13 mouse cellular contexts compared by ENCODE assay signal in the genomic region with DNA sequence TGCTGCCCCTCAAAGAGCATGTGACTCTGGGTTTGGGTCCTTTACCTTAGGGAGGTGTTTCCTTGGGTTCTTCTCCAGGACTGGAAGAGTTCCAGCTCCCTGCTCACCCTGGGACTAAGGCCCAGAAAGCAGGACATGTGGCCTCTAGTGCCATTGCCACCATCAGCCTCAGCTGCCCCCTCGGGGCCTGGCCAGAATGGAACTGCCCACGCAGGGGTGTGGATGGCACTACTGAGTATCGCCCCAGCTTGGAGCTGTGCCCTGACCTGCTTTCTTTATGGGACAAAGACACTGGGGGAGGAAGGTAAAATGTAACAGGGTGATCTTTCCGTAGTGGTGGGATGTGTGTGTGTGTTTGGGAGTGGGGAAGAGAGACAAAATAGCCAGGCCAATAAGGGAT. TPM values are rescaled to one million over a fixed set of nuclear protein-coding genes. Genes with fewer than 3 reads are reported as not detected.
DNase-seq lines count a peak whose midpoint lies in the region; ATAC-seq lines count a peak whose summit lies in the region.
"Had no signal": no experiment of that assay in that cellular context is flagged by ENCODE, and none has a peak within 500 bp of the region (broad histone marks: within the 10 kb centered on the region; RNA-seq: fewer than 3 reads in every experiment).

No protein-coding gene starts in this region.

- H3K4me2 ChIP-seq in hindbrain, embryonic 16.5 days (ENCODE audit: low read length) = no peak overlapping the region
- H3K4me2 ChIP-seq in heart, embryonic 16.5 days (ENCODE audit: low read depth, low read length) = no peak overlapping the region
- no peak overlapping the region for H3K4me2 ChIP-seq in forebrain, embryonic 14.5 days (ENCODE audit: low read length)
- H3K4me2 ChIP-seq: hindbrain, embryonic 13.5 days; liver, embryonic 13.5 days; midbrain, embryonic 11.5 days had no signal

- peak overlapping the region; percentile 64; the same call in 1 of the 2 replicates for H3K27ac ChIP-seq in hindbrain, embryonic 10.5 days
- no peak overlapping the region for H3K27ac ChIP-seq in hindbrain, embryonic 16.5 days (ENCODE audit: low read depth, low read length)
- H3K27ac ChIP-seq in heart, embryonic 16.5 days (ENCODE audit: low read length) = peak overlapping the region; percentile 82
- H3K27ac ChIP-seq in forebrain, embryonic 14.5 days (ENCODE audit: low read depth, low read length) = no peak overlapping the region
- H3K27ac ChIP-seq: hindbrain, embryonic 13.5 days; liver, embryonic 13.5 days had no signal

- WGBS in hindbrain, embryonic 10.5 days = 84% methylated on average over 4 of the region's 4 CpGs
- 74% methylated on average over 4 of the region's 4 CpGs for WGBS in hindbrain, embryonic 16.5 days
- WGBS in heart, embryonic 16.5 days = 66% methylated on average over 4 of the region's 4 CpGs
- 84% methylated on average over 4 of the region's 4 CpGs for WGBS in forebrain, embryonic 14.5 days

- no peak for ATAC-seq in hindbrain, embryonic 16.5 days
- ATAC-seq in heart, embryonic 16.5 days (replicated peaks; ENCODE audit: extremely low read depth, insufficient read depth, low FRiP score) = no peak
- ATAC-seq in forebrain, embryonic 14.5 days = no peak

- no peaks in the 10 kb centered on the region for H3K36me3 ChIP-seq in hindbrain, embryonic 10.5 days
- H3K36me3 ChIP-seq in hindbrain, embryonic 16.5 days (ENCODE audit: control insufficient read depth, insufficient read depth, low read length) = no peaks in the 10 kb centered on the region
- H3K36me3 ChIP-seq in heart, embryonic 16.5 days (ENCODE audit: control insufficient read depth, insufficient read depth) = peaks cover 6% of the 10 kb centered on the region
- no peaks in the 10 kb centered on the region for H3K36me3 ChIP-seq in forebrain, embryonic 14.5 days (ENCODE audit: control insufficient read depth, insufficient read depth, low read length)
- H3K36me3 ChIP-seq: hindbrain, embryonic 13.5 days; liver, embryonic 13.5 days had no signal

- no peak for DNase-seq in hindbrain, embryonic 10.5 days (ENCODE audit: low spot score)
- DNase-seq in MN1 (ENCODE audit: low spot score) = peak; percentile 39
- DNase-seq in cerebellum, adult 18-20 months = peak; percentile 22 to 27
- DNase-seq in left cerebral cortex, postnatal 25 days (ENCODE audit: low spot score in 2 of 2) = no peak
- DNase-seq in natural killer cell, adult 2 months (ENCODE audit: low spot score in 2 of 2) = no peak
- no peak for DNase-seq in forebrain, embryonic 14.5 days (ENCODE audit: low spot score)
- DNase-seq: liver, embryonic 13.5 days; right cerebral cortex, postnatal 4 days had no signal

- no peaks in the 10 kb centered on the region for H3K27me3 ChIP-seq in hindbrain, embryonic 10.5 days (ENCODE audit: insufficient read depth, poor library complexity, severe bottlenecking)
- no peaks in the 10 kb centered on the region for H3K27me3 ChIP-seq in hindbrain, embryonic 16.5 days (replicated peaks; ENCODE audit: control insufficient read depth, insufficient read depth, low read length)
- no peaks in the 10 kb centered on the region for H3K27me3 ChIP-seq in heart, embryonic 16.5 days (ENCODE audit: control insufficient read depth, insufficient read depth, low read length)
- no peaks in the 10 kb centered on the region for H3K27me3 ChIP-seq in forebrain, embryonic 14.5 days (replicated peaks; ENCODE audit: control insufficient read depth, insufficient read depth, low read length)
- H3K27me3 ChIP-seq: hindbrain, embryonic 13.5 days; liver, embryonic 13.5 days had no signal

- H3K4me3 ChIP-seq in hindbrain, embryonic 10.5 days = no peak overlapping the region
- no peak overlapping the region for H3K4me3 ChIP-seq in hindbrain, embryonic 16.5 days (ENCODE audit: low read length)
- H3K4me3 ChIP-seq in heart, embryonic 16.5 days (ENCODE audit: low read length) = no peak overlapping the region
- no peak overlapping the region for H3K4me3 ChIP-seq in forebrain, embryonic 14.5 days (ENCODE audit: low read depth, low read length)
- H3K4me3 ChIP-seq: hindbrain, embryonic 13.5 days; liver, embryonic 13.5 days had no signal

- H3K9ac ChIP-seq in hindbrain, embryonic 16.5 days (ENCODE audit: low read depth, low read length) = no peak overlapping the region
- H3K9ac ChIP-seq in heart, embryonic 16.5 days (ENCODE audit: low read length) = peak overlapping the region; percentile 38; the same call in 1 of the 2 replicates
- H3K9ac ChIP-seq in forebrain, embryonic 14.5 days (ENCODE audit: low read length) = no peak overlapping the region
- H3K9ac ChIP-seq: hindbrain, embryonic 13.5 days; liver, embryonic 13.5 days had no signal

- peaks cover 21% of the 10 kb centered on the region for H3K9me3 ChIP-seq in hindbrain, embryonic 10.5 days
- H3K9me3 ChIP-seq in hindbrain, embryonic 16.5 days (ENCODE audit: control insufficient read depth, low read length) = peaks cover 16% of the 10 kb centered on the region
- peaks cover 15% of the 10 kb centered on the region for H3K9me3 ChIP-seq in heart, embryonic 16.5 days (replicated peaks; ENCODE audit: control insufficient read depth, low read length)
- 0 out of 2 replicates have a peak, but pooled peaks cover 4% of the 10 kb centered on the region for H3K9me3 ChIP-seq in forebrain, embryonic 14.5 days (replicated peaks; ENCODE audit: control insufficient read depth, low read length)
- H3K9me3 ChIP-seq: liver, embryonic 13.5 days had no signal

- intact Hi-C loops in left cerebral cortex, postnatal 25 days (cut with DNase I) = no loop called here

- H3K4me1 ChIP-seq in hindbrain, embryonic 10.5 days (replicated peaks) = peaks cover 33% of the 10 kb centered on the region
- H3K4me1 ChIP-seq in hindbrain, embryonic 16.5 days (ENCODE audit: control insufficient read depth, insufficient read depth, low read depth, low read length) = peaks cover 6% of the 10 kb centered on the region
- H3K4me1 ChIP-seq in heart, embryonic 16.5 days (ENCODE audit: control insufficient read depth, insufficient read depth, low read length) = peaks cover 28% of the 10 kb centered on the region
- H3K4me1 ChIP-seq in forebrain, embryonic 14.5 days (ENCODE audit: control insufficient read depth, insufficient read depth, low read length) = no peaks in the 10 kb centered on the region

RNA-seq across cellular contexts. Expression of a gene that starts 59.4 kb away (rescaled TPM):
- 1.9 and 2.5 TPM in 2 replicates for polyA plus RNA-seq in hindbrain, embryonic 10.5 days (2016; fragmentation: Nextera tagmentation; extraction: Ambion mirVana)
- 2.4 and 3.1 TPM in 2 replicates for polyA plus RNA-seq in hindbrain, embryonic 16.5 days (2015; fragmentation: Nextera tagmentation; extraction: Ambion mirVana)
- polyA plus RNA-seq in heart, embryonic 16.5 days (2015; fragmentation: Nextera tagmentation; extraction: Ambion mirVana) = 4.2 and 6.0 TPM in 2 replicates
- 1 to 10 TPM; 1.1 to 1.3 TPM for total RNA-seq in left cerebral cortex, postnatal 25 days (2021)
- polyA plus RNA-seq in forebrain, embryonic 14.5 days (2014; fragmentation: Nextera tagmentation; extraction: Ambion mirVana) = 0.41 and 1.3 TPM in 2 replicates
- total RNA-seq: CH12.LX had no signal

Comparison
In these comparisons a context has a peak if more than half of its experiments do, and no peak if none do; other contexts are left out.
1. H3K27ac ChIP-seq: peak in hindbrain, embryonic 10.5 days (single experiment) and heart, embryonic 16.5 days (single experiment); none in hindbrain, embryonic 16.5 days (single experiment) and forebrain, embryonic 14.5 days (single experiment).
2. DNase-seq: peak in MN1 (single experiment) and cerebellum, adult 18-20 months (2 of 2); none in hindbrain, embryonic 10.5 days (single experiment), left cerebral cortex, postnatal 25 days (0 of 2), natural killer cell, adult 2 months (0 of 2) and forebrain, embryonic 14.5 days (single experiment).